Mouse (Mus musculus) large intestine, adult 2 months (tissue): ENCODE data around the gene Atf1. TPM values are rescaled to one million over a fixed set of nuclear protein-coding genes. Genes with fewer than 3 reads are reported as not detected.

Experiments used
- DNase-seq: peaks from one replicate; pipeline ENCODE4 v3.0.0-alpha.2; 2012; ENCODE audit warnings: low read depth, low spot score
- WGBS: fragments of 180-500 bp; shearing (Covaris S2); methylation state at CpG from one replicate; pipeline ENCODE4 v1.1.7; 2018; 5-methylcytosine and 5-hydroxymethylcytosine counted together
- polyA plus RNA-seq: library from polyadenylated mRNA; depleted of rRNA; stranded (reverse); fragments of >200 nt; gene quantifications from 2 replicates; pipeline ENCODE4 v1.2.3, GENCODE M21; 2012; rRNA removed

Atf1 gene
- polyA plus RNA-seq: 32.9 and 35.7 TPM in 2 replicates

DNA sequence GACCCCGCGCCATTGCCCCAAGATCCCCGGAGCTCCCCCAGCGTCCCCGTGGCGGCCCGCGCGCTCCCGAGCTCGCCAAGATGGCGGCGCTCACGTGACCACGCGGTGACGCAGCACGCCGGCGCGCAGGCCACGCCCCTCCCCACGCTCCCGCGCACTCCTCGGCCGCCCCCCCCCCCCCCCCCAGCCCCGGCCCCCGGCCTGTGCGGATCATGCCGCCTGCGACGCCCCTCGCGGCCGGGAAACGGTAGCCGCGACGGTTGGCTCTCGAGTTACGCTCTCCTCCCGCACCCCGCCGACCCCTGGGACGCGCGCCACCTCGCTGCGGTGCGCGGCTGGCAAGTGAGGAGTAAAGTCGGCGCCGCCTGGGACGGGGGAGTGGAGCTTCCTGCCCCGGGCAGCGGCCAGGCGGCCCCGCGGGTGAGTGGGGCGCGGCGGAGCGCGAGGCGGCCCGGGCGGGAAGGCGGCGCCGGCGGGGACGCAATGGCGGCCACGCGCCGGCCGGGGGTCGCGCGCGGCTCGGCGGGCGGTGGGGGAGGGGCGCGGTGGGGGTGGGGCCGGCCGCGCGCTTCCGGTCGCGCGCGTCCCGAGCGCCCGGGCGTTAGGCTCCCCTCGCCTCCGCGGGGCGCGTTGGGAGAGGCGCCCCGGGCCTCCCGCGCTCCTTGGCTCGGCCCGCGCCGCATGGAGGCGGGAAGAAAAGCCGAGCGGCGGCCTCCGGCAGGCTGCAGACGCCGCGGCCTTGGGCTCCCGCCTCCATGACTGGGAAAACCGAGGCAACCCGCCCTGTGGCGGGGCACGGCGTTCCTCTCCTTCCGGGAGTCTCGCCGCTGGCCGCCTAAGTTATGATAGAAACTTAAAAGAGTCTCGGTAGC lies at the start of gene Atf1:
Gene Atf1 (plus strand): TSS at position 157 of the 872 bp plus-strand sequence.
- DNase-seq: no peak
- 1% methylated on average over 82 of the region's 133 CpGs for WGBS

- DNase-seq: no peak
- WGBS: 58% methylated on average over 7 of the region's 7 CpGs
Observed at GRCm38 (mm10) chr15:100178487-100178886, 49.1 kb upstream of the Atf1 start.

DNA sequence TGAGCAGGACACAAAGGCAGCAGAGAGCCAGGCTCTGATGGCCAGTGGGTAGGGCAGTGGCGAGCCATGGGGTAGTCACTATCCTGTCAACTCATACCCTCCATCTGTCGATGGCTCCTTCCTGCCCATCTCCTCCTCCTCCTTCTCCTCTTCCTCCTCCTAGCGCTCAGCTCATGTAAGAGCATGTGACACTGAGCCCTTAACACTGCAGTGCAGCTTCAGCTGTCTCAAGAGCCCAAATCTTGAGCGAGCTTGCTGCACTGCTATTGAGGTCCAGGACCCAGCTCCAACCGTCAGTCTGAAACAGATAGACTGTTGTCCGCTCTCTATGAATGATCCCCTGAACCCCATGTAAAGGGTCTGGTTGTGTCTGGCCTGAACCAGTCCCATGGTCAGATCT lies 47.9 kb upstream of the Atf1 start:
- 93% methylated on average over 6 of the region's 6 CpGs for WGBS
- no peak for DNase-seq

DNA sequence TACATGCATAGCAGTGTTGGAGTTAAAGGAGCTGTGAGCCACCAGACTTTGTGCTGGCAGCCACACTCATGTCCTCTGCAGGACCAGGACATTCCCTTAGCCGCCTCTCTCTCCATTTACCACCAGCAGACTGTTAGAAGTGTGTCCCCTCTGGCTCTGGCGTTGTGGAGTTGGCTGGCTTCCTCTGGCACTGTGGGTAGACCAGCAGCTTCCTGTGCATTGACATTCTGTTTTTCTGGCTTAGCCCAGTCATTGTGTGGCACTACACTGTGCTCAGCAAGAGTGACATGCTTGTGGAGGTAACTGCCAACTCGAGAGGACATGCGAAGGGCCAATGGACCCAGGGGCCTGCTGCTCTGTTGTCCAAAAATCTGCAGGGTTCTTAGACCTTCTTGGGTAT lies 47.4 kb upstream of the Atf1 start:
- no peak for DNase-seq
- 91% methylated on average over 4 of the region's 4 CpGs for WGBS

- no peak for DNase-seq
- 88% methylated on average over 10 of the region's 10 CpGs for WGBS
Observed at GRCm38 (mm10) chr15:100181841-100182240, 45.8 kb upstream of the Atf1 start.

- DNase-seq: no peak
- 85% methylated on average over 28 of the region's 28 CpGs for WGBS
Observed at GRCm38 (mm10) chr15:100182526-100183280, 44.9 kb upstream of the Atf1 start.

DNA sequence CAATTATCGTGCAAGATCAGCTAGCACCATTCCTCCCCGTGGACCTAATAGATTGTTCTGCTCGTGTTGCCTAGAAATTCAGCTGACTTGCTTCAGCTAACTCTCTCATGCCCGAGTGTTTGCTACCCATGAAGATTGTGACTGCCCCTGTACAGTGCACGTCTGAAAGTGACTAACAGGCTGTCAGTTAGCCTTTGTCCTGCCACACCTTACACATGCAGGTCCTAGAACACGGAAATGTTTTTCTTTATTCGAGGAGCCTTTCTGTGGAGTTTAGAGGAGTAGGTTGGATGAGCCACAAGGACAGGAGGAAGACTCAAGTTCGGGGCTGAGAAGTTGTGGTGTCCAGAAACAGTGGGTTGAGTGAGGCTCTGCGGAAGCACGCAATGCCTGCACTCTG lies 44.1 kb upstream of the Atf1 start:
- 37% methylated on average over 10 of the region's 10 CpGs for WGBS
- DNase-seq: peak; percentile 51

DNA sequence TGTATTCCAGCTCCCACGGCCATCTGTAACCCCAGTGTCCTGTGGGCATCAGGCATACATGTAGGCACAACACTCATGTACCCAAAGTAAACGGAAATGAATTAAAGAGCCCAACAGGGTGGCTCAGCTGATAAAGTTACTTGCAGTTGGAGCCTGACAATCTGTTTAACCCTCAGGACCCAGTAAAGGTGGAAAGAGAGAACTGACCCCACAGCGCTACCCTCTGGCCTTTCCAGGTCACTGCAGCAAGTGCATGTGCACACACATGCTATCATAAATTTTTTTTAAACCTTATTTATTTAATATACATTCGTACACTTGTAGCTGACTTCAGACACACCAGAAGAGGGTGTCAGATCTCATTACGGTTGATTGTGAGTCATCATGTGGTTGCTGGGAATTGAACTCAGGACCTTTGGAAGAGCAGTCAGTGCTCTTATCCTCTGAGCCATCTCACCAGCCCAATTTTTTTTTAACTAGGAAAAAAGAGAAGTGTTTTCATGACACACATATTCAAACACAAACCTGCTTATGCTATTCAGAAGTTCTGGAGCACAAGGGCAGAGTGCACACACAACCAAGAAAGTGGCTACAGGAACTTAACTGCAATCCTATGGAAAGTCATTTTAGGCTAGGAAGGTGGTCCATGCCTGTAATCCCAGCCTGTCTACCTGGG lies 42.7 kb upstream of the Atf1 start:
- WGBS: 83% methylated on average over 5 of the region's 5 CpGs
- no peak for DNase-seq

- DNase-seq: no peak
- 85% methylated on average over 9 of the region's 9 CpGs for WGBS
Observed at GRCm38 (mm10) chr15:100186234-100186633, 41.4 kb upstream of the Atf1 start.

- WGBS: 76% methylated on average over 8 of the region's 8 CpGs
- no peak for DNase-seq
Observed at GRCm38 (mm10) chr15:100186882-100187672, 40.5 kb upstream of the Atf1 start.

- WGBS: 75% methylated on average over 5 of the region's 5 CpGs
- peak; percentile 8 for DNase-seq
Observed at GRCm38 (mm10) chr15:100188542-100188941, 39.1 kb upstream of the Atf1 start.

- 53% methylated on average over 14 of the region's 14 CpGs for WGBS
- no peak for DNase-seq
Observed at GRCm38 (mm10) chr15:100188962-100189404, 38.6 kb upstream of the Atf1 start.

GRCm38 (mm10) chr15:100190083-100190482 lies 37.5 kb upstream of the Atf1 start:
- 92% methylated on average over 5 of the region's 5 CpGs for whole genome bisulfite sequencing
- DNase-seq: no peak

DNA sequence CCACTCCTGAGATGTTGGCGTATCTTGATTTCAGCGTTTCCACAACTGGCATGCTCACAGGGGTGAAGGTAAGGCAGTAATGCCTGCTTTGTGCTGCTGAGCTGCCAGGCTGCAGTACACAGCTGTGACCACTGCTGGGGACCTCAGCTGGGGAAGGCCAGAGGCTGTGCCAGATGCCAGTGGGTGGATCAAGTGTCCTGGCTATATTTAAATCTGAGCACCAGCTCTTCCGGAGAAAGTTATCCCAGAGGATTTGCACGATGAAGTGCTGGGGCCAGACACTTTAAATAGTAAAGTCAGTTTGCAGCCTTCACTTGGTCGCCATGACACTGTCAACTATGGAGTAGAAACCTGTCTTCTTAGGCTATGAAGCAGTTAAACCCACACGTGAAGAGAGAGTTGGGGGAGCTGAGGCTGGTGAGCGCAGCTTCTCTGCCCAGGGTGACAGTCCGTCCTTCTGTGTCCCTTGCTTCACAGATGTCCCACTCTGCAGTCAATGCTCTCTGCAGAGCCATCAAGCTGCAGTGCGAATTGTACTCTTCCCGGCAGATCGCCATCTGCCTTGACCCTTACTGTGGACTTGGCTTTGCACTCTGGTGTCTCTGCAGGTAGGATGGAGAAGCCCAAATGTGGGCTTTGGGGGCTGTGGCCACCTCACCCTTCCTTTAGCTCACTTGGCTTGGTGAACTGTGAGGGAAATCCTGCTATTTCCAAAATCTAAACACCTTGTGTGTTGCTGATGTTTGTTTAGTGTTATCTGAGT lies 28.5 kb upstream of the Atf1 start:
- WGBS: 89% methylated on average over 11 of the region's 11 CpGs
- no peak for DNase-seq

- 87% methylated on average over 3 of the region's 3 CpGs for WGBS
- DNase-seq: no peak
Observed at GRCm38 (mm10) chr15:100199790-100200189, 27.8 kb upstream of the Atf1 start.

DNA sequence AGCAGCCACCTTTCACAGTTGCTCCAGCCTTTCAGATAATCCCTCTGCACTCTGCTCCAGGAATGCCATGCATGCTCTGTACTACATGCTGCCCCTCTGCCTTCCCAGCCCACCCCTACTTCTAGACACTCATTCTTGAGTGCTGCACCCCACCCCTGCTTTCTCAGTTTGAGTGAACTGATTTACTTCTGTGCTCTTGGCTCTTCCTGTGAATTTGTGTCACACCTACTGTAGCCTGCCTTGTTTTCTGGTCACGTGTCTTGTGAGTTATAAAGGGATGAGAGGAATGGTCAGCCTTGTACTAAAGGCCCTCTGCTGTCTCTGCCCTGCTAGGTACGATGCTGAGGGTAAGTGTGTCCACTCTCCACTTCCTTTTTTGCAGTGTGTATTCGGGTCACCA lies 25.8 kb upstream of the Atf1 start:
- WGBS: 89% methylated on average over 3 of the region's 3 CpGs
- no peak for DNase-seq

DNA sequence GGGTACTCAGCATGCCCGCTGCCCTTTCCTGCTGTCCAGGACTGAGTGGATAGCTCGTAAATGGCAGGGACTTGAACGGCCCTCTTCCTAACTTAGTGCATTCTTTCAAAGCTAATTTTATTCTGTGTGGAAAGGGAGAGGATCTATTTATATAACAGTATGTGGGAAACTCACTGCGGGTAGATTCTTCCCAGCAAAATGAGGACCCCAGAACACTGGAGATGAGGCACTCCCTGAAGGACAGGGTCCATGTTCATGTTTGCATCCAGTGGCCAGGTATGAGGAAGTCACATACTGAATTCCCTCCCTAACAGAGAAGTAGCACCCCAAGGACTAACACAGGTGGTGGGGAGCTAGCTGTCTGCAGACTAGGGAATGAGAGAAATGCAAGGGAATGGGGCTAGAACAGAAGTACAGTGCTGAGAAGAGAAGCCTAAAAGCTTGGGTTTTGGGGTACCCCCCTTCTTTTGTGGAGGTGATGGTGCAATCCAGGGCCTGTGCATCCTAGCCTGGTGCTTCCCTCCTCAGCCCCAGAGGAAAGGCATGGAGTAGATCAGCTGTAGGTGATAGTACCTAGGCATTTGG lies 25.1 kb upstream of the Atf1 start:
- no peak for DNase-seq
- 66% methylated on average over 4 of the region's 4 CpGs for WGBS

- WGBS: 69% methylated on average over 1 of the region's 1 CpGs
- DNase-seq: no peak
Observed at GRCm38 (mm10) chr15:100204574-100204973, 23.0 kb upstream of the Atf1 start.
